Mouse (Mus musculus): ENCODE results near the gene Fgf22.

- TF ChIP-seq POLR2A (IDR thresholded peaks at IDR 0.05; ENCODE audit: insufficient read depth, low read length) (no peak), CTCF (IDR thresholded peaks at IDR 0.05; ENCODE audit: low read depth, low read length) (no peak), EP300 (IDR thresholded peaks at IDR 0.05; ENCODE audit: insufficient read depth, low read depth, low read length) (no peak)
These were observed 1.8 kb downstream of the Fgf22 start for GRCm38 (mm10) chr10:79756660-79757059.

All from ES-Bruce4 (cell line).